In the genomic region with DNA sequence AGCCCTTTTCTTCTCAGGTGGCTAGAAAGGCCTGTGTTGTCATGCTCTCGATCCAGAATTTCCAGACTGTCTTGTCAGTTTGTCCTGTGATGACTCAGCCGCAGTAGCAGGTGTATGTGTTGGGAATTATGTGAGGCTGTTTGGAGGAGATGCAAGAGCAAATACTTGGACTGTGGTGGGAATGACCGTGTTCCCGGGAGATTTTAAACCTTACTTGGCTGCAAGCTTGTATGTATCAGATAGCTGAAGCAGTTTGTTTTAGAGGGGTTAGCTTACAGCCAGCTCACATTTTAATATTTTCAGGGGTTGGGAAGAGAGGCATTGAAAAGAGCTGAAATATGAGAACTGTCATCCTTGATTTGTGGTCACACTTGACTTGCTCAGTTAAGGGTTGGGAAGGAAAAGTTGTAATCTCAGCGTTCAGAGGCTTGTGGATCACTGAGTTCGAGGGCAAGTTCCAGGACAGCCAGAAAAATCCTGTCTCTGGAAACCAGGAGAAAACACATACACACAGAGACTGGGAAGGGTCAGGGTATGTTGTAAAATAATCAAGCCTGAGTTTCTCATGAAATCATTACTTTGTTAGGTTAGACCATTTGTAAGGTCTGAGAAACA, we compare ENCODE assay signal across 8 mouse cellular contexts. TPM values are rescaled to one million over a fixed set of nuclear protein-coding genes. Genes with fewer than 3 reads are reported as not detected.
DNase-seq lines count a peak whose midpoint lies in the region; ATAC-seq and TF ChIP-seq lines count a peak whose summit lies in the region.

No protein-coding gene starts in this region.

- H3K27ac ChIP-seq in CH12.LX (ENCODE audit: insufficient read depth, low read depth): no peak overlapping the region
- H3K27ac ChIP-seq in hindbrain, embryonic 13.5 days: no peak overlapping the region
- no peak overlapping the region; the same call in 1 of the 2 replicates for H3K27ac ChIP-seq in liver, postnatal 0 days (ENCODE audit: low read depth)

- WGBS in hindbrain, embryonic 13.5 days: 81% methylated on average over 6 of the region's 6 CpGs
- WGBS in liver, postnatal 0 days (ENCODE audit: insufficient replicate concordance): 64% methylated on average over 6 of the region's 6 CpGs

- peaks cover 13 to 40% of the 10 kb centered on the region in 2 experiments for H3K4me1 ChIP-seq in CH12.LX (ENCODE audit: control insufficient read depth in 1 of 2, insufficient read depth in 2 of 2)
- peaks cover 36% of the 10 kb centered on the region for H3K4me1 ChIP-seq in hindbrain, embryonic 13.5 days (replicated peaks)
- H3K4me1 ChIP-seq in liver, postnatal 0 days (ENCODE audit: insufficient read depth): peaks cover 30% of the 10 kb centered on the region

- no peaks in the 10 kb centered on the region for H3K27me3 ChIP-seq in CH12.LX (replicated peaks)
- H3K27me3 ChIP-seq in hindbrain, embryonic 13.5 days: no peaks in the 10 kb centered on the region
- no peaks in the 10 kb centered on the region for H3K27me3 ChIP-seq in liver, postnatal 0 days (ENCODE audit: insufficient read depth, low read length)

- peak; percentile 20 for DNase-seq in cerebellum, adult 9-10 months
- DNase-seq in cerebellum, postnatal 4 days (ENCODE audit: low spot score in 2 of 2): no peak
- no peak for DNase-seq in CH12.LX (ENCODE audit: extremely low read depth)
- DNase-seq in liver, postnatal 0 days: no peak
- DNase-seq in thymus, postnatal 4 days: no peak
- no peak for DNase-seq in spleen, postnatal 10 days (ENCODE audit: low spot score in 2 of 2)
- no peak for DNase-seq in layer of hippocampus, postnatal 36 days

- no peak for TF ChIP-seq CTCF in CH12.LX (conservative IDR thresholded peaks at IDR 0.05 in 1 of 2, IDR thresholded peaks at IDR 0.05 in 1 of 2; ENCODE audit: low read depth in 2 of 2, low read length in 2 of 2)
- no peak for TF ChIP-seq CTCF in liver, postnatal 0 days (IDR thresholded peaks at IDR 0.05; ENCODE audit: low read depth)

- peak overlapping the region; percentile 84; the same call in 1 of the 2 replicates for H3K9ac ChIP-seq in CH12.LX (ENCODE audit: insufficient read depth, low read depth)
- H3K9ac ChIP-seq in hindbrain, embryonic 13.5 days: peak overlapping the region; percentile 43
- H3K9ac ChIP-seq in liver, postnatal 0 days (replicated peaks): peak overlapping the region; percentile 82; the same call in 1 of the 2 replicates

- dilution Hi-C loops in CH12.LX (cut with MboI; ENCODE audit: extremely low pct_ligation_motif_present, extremely low pct_unique_long_range_greater_than_20kb, low sequenced_read_pairs): no loop called here

- in situ Hi-C loops in CH12.LX (cut with MboI; ENCODE audit: low pct_ligation_motif_present, low pct_unique_long_range_greater_than_20kb, low sequenced_read_pairs): no loop called here

- H3K4me2 ChIP-seq in CH12.LX (ENCODE audit: insufficient read depth, low read depth, poor library complexity, severe bottlenecking): peak overlapping the region; percentile 92
- peak overlapping the region; percentile 82 for H3K4me2 ChIP-seq in hindbrain, embryonic 13.5 days
- H3K4me2 ChIP-seq in liver, postnatal 0 days (ENCODE audit: low read depth, low read length): peak overlapping the region; percentile 72

- TF ChIP-seq POLR2A in CH12.LX (IDR thresholded peaks at IDR 0.05; ENCODE audit: low read depth, low read length): no peak

- ATAC-seq in hindbrain, embryonic 13.5 days (ENCODE audit: low FRiP score): no peak
- no peak for ATAC-seq in liver, postnatal 0 days

- no peak for TF ChIP-seq RAD21 in CH12.LX (IDR thresholded peaks at IDR 0.05; ENCODE audit: low read depth, low read length)

- H3K9me3 ChIP-seq in CH12.LX (replicated peaks; ENCODE audit: low read length): no peaks in the 10 kb centered on the region
- H3K9me3 ChIP-seq in hindbrain, embryonic 13.5 days: no peaks in the 10 kb centered on the region
- no peaks in the 10 kb centered on the region for H3K9me3 ChIP-seq in liver, postnatal 0 days (ENCODE audit: low read length)

- H3K36me3 ChIP-seq in CH12.LX (replicated peaks in 1 of 2; ENCODE audit: control insufficient read depth in 1 of 2, insufficient read depth in 1 of 2, low read length in 1 of 2): peaks cover 29 to 46% of the 10 kb centered on the region in 2 experiments
- H3K36me3 ChIP-seq in hindbrain, embryonic 13.5 days: peaks cover 28% of the 10 kb centered on the region
- H3K36me3 ChIP-seq in liver, postnatal 0 days (replicated peaks; ENCODE audit: insufficient read depth, low read length): peaks cover 27% of the 10 kb centered on the region

- peak overlapping the region in 1 of 3 experiments; percentile 94 for H3K4me3 ChIP-seq in CH12.LX (replicated peaks in 1 of 3; ENCODE audit: low read depth in 2 of 3, low read length in 2 of 3, poor library complexity in 1 of 3)
- H3K4me3 ChIP-seq in hindbrain, embryonic 13.5 days: peak overlapping the region; percentile 87; the same call in 1 of the 2 replicates
- H3K4me3 ChIP-seq in liver, postnatal 0 days (ENCODE audit: low read depth, low read length): peak overlapping the region; percentile 64

- no peak for TF ChIP-seq EP300 in CH12.LX (IDR thresholded peaks at IDR 0.05; ENCODE audit: low read length)
- TF ChIP-seq EP300 in liver, postnatal 0 days (IDR thresholded peaks at IDR 0.05; ENCODE audit: low read depth): no peak

- H3K79me2 ChIP-seq in CH12.LX (replicated peaks; ENCODE audit: control insufficient read depth, extremely low read depth, insufficient read depth, poor library complexity, severe bottlenecking): peaks cover 28% of the 10 kb centered on the region

TF ChIP-seq in CH12.LX, 34 proteins besides CTCF, POLR2A, EP300 and RAD21:
- TF ChIP-seq TBP (conservative IDR thresholded peaks at IDR 0.05; ENCODE audit: low read depth, low read length) (no peak), NELFE (IDR thresholded peaks at IDR 0.05; ENCODE audit: low read depth, low read length) (no peak), CHD2 (IDR thresholded peaks at IDR 0.05; ENCODE audit: low read length) (no peak), POLR2AphosphoS2 (IDR thresholded peaks at IDR 0.05; ENCODE audit: low read depth, low read length) (no peak), USF2 (conservative IDR thresholded peaks at IDR 0.05; ENCODE audit: low read depth, low read length) (no peak)
TF ChIP-seq in CH12.LX: peak in this region for 0.

RNA-seq across cellular contexts. Expression of a gene that starts 2.0 kb away (rescaled TPM):
- 70.4 and 78.7 TPM in 2 replicates for total RNA-seq in CH12.LX (2012; rRNA removed)
- total RNA-seq in CH12.LX (2014; rRNA removed): 143 and 154 TPM in 2 replicates
- 95.1 and 111 TPM in 2 replicates for polyA plus RNA-seq in CH12.LX (2012; ENCODE audit: insufficient read length, low read depth)
- polyA plus RNA-seq in hindbrain, embryonic 13.5 days (2015; fragmentation: Nextera tagmentation; extraction: Ambion mirVana): 464 and 480 TPM in 2 replicates
- polyA plus RNA-seq in liver, postnatal 0 days (2015; fragmentation: Nextera tagmentation; extraction: Ambion mirVana): 148 and 152 TPM in 2 replicates
- total RNA-seq in layer of hippocampus, postnatal 36 days (2021): 100 to 1,000 TPM; 124 to 125 TPM

RNA-seq across cellular contexts. Expression of a gene that starts 12.0 kb away (rescaled TPM):
- total RNA-seq in CH12.LX (2012; rRNA removed) (9.4 TPM in 2 replicates), CH12.LX (2014; rRNA removed) (8.3 and 9.9 TPM in 2 replicates)
- polyA plus RNA-seq in CH12.LX (2012; ENCODE audit: insufficient read length, low read depth): 10.5 and 11.1 TPM in 2 replicates
- 3.0 and 4.4 TPM in 2 replicates for polyA plus RNA-seq in hindbrain, embryonic 13.5 days (2015; fragmentation: Nextera tagmentation; extraction: Ambion mirVana)
- 13.1 and 17.3 TPM in 2 replicates for polyA plus RNA-seq in liver, postnatal 0 days (2015; fragmentation: Nextera tagmentation; extraction: Ambion mirVana)
- 1 to 10 TPM; 7.1 to 8.4 TPM for total RNA-seq in layer of hippocampus, postnatal 36 days (2021)

RNA-seq across cellular contexts. Expression of a gene that starts 50.8 kb away (rescaled TPM):
- total RNA-seq in CH12.LX (2012; rRNA removed) (2.8 and 4.5 TPM in 2 replicates), CH12.LX (2014; rRNA removed) (0.72 and 0.99 TPM in 2 replicates)
- polyA plus RNA-seq in CH12.LX (2012; ENCODE audit: insufficient read length, low read depth): 9.4 and 9.6 TPM in 2 replicates
- 5.3 and 5.6 TPM in 2 replicates for polyA plus RNA-seq in hindbrain, embryonic 13.5 days (2015; fragmentation: Nextera tagmentation; extraction: Ambion mirVana)
- 0.61 and 0.64 TPM in 2 replicates for polyA plus RNA-seq in liver, postnatal 0 days (2015; fragmentation: Nextera tagmentation; extraction: Ambion mirVana)
- 10 to 100 TPM; 18.8 to 22.3 TPM for total RNA-seq in layer of hippocampus, postnatal 36 days (2021)

RNA-seq across cellular contexts. Expression of a gene that starts 58.5 kb away (rescaled TPM):
- total RNA-seq in CH12.LX (2012; rRNA removed) (not detected in 2 replicates), CH12.LX (2014; rRNA removed) (not detected in 2 replicates)
- polyA plus RNA-seq in CH12.LX (2012; ENCODE audit: insufficient read length, low read depth): not detected in 2 replicates
- polyA plus RNA-seq in hindbrain, embryonic 13.5 days (2015; fragmentation: Nextera tagmentation; extraction: Ambion mirVana): not detected in 2 replicates
- not detected in 2 replicates for polyA plus RNA-seq in liver, postnatal 0 days (2015; fragmentation: Nextera tagmentation; extraction: Ambion mirVana)
- not detected for total RNA-seq in layer of hippocampus, postnatal 36 days (2021)
